Mouse (Mus musculus) heart, postnatal 0 days (tissue): Measurements from ENCODE around the gene Magi2. TPM values are rescaled to one million over a fixed set of nuclear protein-coding genes. Genes with fewer than 3 reads are reported as not detected.

Experiments
- ATAC-seq: fragments of 200-750 bp; cut with Nextera tagmentation; 2 replicates; pipeline ENCODE4 v1.8.0; 2017; ENCODE audit warnings: low read depth, moderate number of reproducible peaks, moderate library complexity; ENCODE audit not compliant: insufficient read depth
- DNase-seq: peaks from one replicate; pipeline ENCODE4 v3.0.0-alpha.2; 2016; ENCODE audit warnings: low spot score
- H3K27ac ChIP-seq: fragments of 300-500 bp; sonication (generic); 2 replicates; pipeline ENCODE4 v1.5.1; 2014; ENCODE audit warnings: low read depth, mild to moderate bottlenecking
- H3K27me3 ChIP-seq: fragments of 300-500 bp; sonication (generic); 2 replicates; pipeline ENCODE4 v1.6.1; 2014; ENCODE audit warnings: low read length, mixed read lengths; ENCODE audit not compliant: control insufficient read depth, insufficient read depth
- H3K36me3 ChIP-seq: fragments of 300-500 bp; sonication (generic); replicated peaks from 2 replicates; pipeline ENCODE4 v1.6.1; 2014; ENCODE audit warnings: low read length, mixed read lengths; ENCODE audit not compliant: control insufficient read depth, insufficient read depth
- H3K4me1 ChIP-seq: fragments of 300-500 bp; sonication (generic); 2 replicates; pipeline ENCODE4 v1.6.1; 2014; ENCODE audit warnings: antibody characterized with exemption; ENCODE audit not compliant: control insufficient read depth, insufficient read depth
- H3K4me2 ChIP-seq: fragments of 300-500 bp; sonication (generic); 2 replicates; pipeline ENCODE4 v1.6.1; 2014; ENCODE audit warnings: low read depth, mild to moderate bottlenecking, low read length, moderate library complexity
- H3K4me3 ChIP-seq: fragments of 300-500 bp; sonication (generic); 2 replicates; pipeline ENCODE4 v1.5.1; 2014; ENCODE audit warnings: low read depth, low read length
- H3K9ac ChIP-seq: fragments of 300-500 bp; sonication (generic); replicated peaks from 2 replicates; pipeline ENCODE4 v1.6.1; 2014; ENCODE audit warnings: low read depth, low read length, mixed read lengths
- H3K9me3 ChIP-seq: fragments of 300-500 bp; sonication (generic); replicated peaks from 2 replicates; pipeline ENCODE4 v1.6.1; 2016; ENCODE audit warnings: low read length; ENCODE audit not compliant: control insufficient read depth
- CTCF ChIP-seq: IDR thresholded peaks from 2 replicates; pipeline ENCODE4 v1.5.1; 2016; ENCODE audit warnings: antibody characterized with exemption, control low read depth, low read depth
- EP300 ChIP-seq: IDR thresholded peaks from 2 replicates; pipeline ENCODE4 v1.6.1; 2016; ENCODE audit warnings: antibody characterized with exemption, low read depth
- WGBS: fragments of 180-500 bp; shearing (Covaris S2); extraction: QIAGEN DNeasy Blood & Tissue Kit; methylation state at CpG from one replicate; pipeline ENCODE4 v1.1.7; 2014; 5-methylcytosine and 5-hydroxymethylcytosine counted together
- polyA plus RNA-seq: library from polyadenylated mRNA; unstranded; fragments of >200 nt; fragmentation: Nextera tagmentation; extraction: Ambion mirVana; gene quantifications from 2 replicates; pipeline ENCODE4 v1.2.1, GENCODE M21; 2015
- total RNA-seq: library from RNA; depleted of rRNA; stranded (reverse); fragments of >200 nt; gene quantifications from 2 replicates; pipeline ENCODE4 v1.2.3, GENCODE M21; 2014; ENCODE audit warnings: low replicate concordance

Magi2 gene
- total and polyA plus RNA-seq, 2 experiments from 2014 or later = 1.7 to 9.5 TPM

DNA sequence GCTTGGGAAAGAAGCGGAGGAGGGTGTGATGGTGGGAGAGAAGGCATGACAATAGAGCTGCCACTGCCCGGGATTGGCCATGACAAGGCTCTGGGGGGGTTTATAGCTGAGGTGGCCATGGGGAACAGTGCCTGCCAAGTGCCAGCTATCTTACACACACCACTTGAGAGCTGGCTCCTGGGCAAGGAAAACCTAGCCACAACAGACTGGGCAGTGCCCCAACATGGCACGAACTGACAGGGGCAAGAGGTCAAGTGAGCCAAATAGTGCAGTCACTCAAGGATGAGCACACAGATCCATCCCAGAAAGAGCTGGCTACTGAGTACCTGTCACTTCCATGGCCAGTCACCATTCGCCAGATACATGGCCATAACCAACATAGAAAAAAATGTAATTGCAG, 1179.8 kb downstream of the Magi2 start:
- H3K27me3 ChIP-seq = no peaks in the 10 kb centered on the region
- ATAC-seq (no peak), DNase-seq (no peak)
- H3K9ac ChIP-seq = no peak overlapping the region
- H3K27ac ChIP-seq = no peak overlapping the region
- H3K9me3 ChIP-seq = no peaks in the 10 kb centered on the region
- no peaks in the 10 kb centered on the region for H3K36me3 ChIP-seq
- no peak overlapping the region for H3K4me2 ChIP-seq
- 75% methylated on average over 4 of the region's 4 CpGs for WGBS
- H3K4me3 ChIP-seq = no peak overlapping the region
- H3K4me1 ChIP-seq = no peaks in the 10 kb centered on the region
- TF ChIP-seq EP300 (no peak), CTCF (no peak)

DNA sequence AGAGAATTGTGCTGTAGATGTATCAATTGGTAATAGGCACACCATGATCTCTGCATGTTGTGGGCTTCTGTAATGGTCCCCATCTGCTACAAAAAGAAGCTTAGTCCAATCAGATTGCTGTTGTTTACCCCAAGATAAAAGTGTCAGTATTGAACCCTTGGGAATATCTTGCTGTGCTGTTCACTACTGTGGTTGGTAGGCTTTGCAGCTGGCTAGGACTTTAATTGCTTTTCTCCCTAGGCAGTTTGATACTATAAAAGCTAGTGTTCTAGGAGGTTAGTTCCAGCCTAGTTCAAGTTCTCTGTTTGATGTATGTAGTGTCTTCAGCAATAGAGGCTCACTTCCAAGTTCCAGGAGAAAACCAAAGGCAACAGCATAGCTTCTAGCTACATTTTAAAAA, 1188.5 kb downstream of the Magi2 start:
- ATAC-seq = no peak
- Histone ChIP-seq H3K4me1 (no peaks in the 10 kb centered on the region), H3K27me3 (no peaks in the 10 kb centered on the region), H3K9me3 (no peaks in the 10 kb centered on the region), H3K4me2 (no peak overlapping the region), H3K36me3 (no peaks in the 10 kb centered on the region), H3K27ac (no peak overlapping the region), H3K9ac (no peak overlapping the region), H3K4me3 (no peak overlapping the region)
- no peak for DNase-seq
- TF ChIP-seq CTCF (no peak), EP300 (no peak)

DNA sequence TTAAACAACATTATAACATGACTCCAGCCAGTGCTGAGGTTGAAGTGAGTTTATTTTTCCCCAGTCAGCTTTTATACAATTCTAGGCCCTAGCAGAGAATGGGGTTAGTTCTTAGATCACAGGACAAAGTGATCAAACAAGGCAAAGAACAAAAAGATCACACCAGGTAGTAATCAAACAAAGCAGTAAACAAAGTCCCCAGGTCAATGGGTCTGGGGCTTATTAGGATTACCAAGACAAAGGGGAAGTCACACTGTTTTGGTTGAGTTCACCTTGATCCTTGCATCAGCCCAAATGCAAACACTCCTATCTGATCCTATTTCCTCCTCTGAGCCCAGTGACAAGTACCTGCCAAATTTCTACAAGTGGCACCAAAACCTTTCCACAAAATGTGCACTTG, 1190.5 kb downstream of the Magi2 start:
- ATAC-seq (no peak), DNase-seq (no peak)
- Histone ChIP-seq H3K4me1 (no peaks in the 10 kb centered on the region), H3K9me3 (no peaks in the 10 kb centered on the region), H3K4me3 (no peak overlapping the region), H3K36me3 (no peaks in the 10 kb centered on the region), H3K9ac (no peak overlapping the region), H3K4me2 (no peak overlapping the region), H3K27ac (no peak overlapping the region), H3K27me3 (no peaks in the 10 kb centered on the region)
- TF ChIP-seq EP300 = no peak
- TF ChIP-seq CTCF = no peak

DNA sequence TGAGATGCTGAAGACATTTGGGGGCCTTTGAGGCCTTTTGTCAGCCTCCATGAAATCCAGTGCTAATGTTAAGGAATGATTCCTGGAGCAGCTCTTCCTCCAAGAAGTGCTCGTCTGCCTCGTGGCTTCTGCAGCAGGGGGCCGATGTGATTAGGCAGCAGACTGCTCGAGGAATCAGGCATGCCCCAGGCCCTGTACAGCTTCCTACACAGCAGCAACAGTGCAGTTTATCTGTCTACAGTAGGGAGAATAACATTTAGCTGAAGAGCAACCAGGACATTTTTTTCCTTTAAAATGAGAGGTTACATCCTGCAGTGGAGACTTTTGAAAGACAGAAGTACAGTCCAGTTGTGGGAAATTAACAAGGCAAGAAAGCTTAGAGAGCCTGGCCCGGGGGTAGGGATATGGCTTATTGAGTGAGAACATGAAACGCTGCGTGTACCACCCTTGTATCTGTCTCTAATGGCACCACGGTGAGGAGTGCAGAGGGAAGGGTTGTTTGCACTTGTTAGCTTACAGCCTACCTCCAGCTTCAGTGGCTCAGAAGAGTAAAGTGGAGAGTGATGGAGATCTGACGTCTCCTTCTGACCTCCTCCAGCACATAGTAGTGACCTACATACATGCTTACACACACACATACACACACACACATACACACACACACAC, 1205.4 kb downstream of the Magi2 start:
- TF ChIP-seq CTCF (no peak), EP300 (no peak)
- Histone ChIP-seq H3K9me3 (no peaks in the 10 kb centered on the region), H3K36me3 (no peaks in the 10 kb centered on the region), H3K4me1 (no peaks in the 10 kb centered on the region), H3K27me3 (no peaks in the 10 kb centered on the region), H3K4me2 (no peak overlapping the region), H3K4me3 (no peak overlapping the region), H3K27ac (no peak overlapping the region), H3K9ac (no peak overlapping the region)
- 54% methylated on average over 9 of the region's 9 CpGs for WGBS
- no peak for DNase-seq
- ATAC-seq = no peak

DNA sequence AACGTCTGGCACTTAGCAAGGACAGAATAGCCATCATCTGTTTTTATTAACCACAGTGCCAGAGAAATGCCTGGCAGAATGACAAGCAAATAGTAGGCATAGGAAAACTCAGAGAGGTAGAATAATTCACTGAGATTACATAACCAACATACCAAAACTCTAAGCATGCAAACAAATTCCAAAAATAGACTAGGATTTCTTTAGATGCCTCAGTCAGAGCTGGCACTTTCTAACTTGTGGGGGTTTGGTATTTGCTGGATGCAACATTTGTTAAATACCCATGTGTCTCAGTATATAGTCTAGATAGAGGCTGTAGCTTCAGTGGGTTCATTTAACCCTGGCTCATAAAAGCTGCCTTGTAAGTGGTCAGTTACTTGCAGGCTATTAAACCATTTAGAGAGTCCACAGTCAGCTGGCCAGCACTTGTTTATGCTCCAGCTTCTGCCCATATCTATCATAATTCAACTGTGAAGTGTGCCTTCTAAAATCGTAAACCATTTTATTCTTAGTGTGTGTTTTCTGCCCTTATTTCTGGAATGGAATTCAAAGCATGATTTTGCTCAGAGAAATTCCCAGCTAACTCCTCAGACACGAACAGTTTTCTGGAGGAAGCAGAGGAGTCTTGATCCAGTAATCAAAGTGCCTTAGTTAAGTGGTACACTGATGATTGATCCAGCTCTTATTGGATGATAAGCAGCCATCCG, 1219.8 kb downstream of the Magi2 start:
- Histone ChIP-seq H3K4me2 (no peak overlapping the region), H3K9me3 (no peaks in the 10 kb centered on the region), H3K9ac (no peak overlapping the region), H3K4me3 (no peak overlapping the region), H3K27me3 (no peaks in the 10 kb centered on the region), H3K4me1 (no peaks in the 10 kb centered on the region), H3K27ac (no peak overlapping the region), H3K36me3 (no peaks in the 10 kb centered on the region)
- 30% methylated on average over 4 of the region's 4 CpGs for WGBS
- DNase-seq (peak; percentile 23), ATAC-seq (peak; percentile 20; the same call in 1 of the 2 replicates)
- TF ChIP-seq CTCF = no peak
- no peak for TF ChIP-seq EP300

DNA sequence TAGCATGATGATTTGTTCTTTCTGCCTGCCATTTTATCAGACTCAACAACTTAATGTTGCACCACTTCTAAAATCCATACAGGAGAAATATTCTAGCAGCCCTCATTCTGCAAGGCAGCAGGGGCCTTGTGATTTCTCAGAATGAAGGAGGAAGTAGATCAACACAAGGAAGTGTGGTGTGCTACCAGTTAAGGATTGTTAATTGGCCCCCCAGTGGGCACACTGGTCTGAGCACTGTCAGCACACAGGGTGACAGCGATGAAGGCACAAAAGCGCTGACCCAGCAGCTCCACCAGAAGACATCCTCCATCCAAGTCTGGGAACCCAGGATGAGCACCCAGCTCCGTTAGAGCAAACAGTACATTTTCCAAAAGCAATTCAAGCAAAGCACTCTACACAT, 1229.3 kb downstream of the Magi2 start:
- TF ChIP-seq EP300 = no peak
- no peak for TF ChIP-seq CTCF
- ATAC-seq (no peak), DNase-seq (no peak)
- Histone ChIP-seq H3K4me2 (no peak overlapping the region), H3K4me3 (no peak overlapping the region), H3K9me3 (no peaks in the 10 kb centered on the region), H3K9ac (no peak overlapping the region), H3K36me3 (no peaks in the 10 kb centered on the region), H3K27ac (no peak overlapping the region), H3K27me3 (no peaks in the 10 kb centered on the region), H3K4me1 (no peaks in the 10 kb centered on the region)
- WGBS = 49% methylated on average over 3 of the region's 3 CpGs
